Mouse (Mus musculus): ENCODE results near the gene Gm13769. TPM values are rescaled to one million over a fixed set of nuclear protein-coding genes. Genes with fewer than 3 reads are reported as not detected.
"Not testable (repeated sequence)": the region's sequence is repeated elsewhere in the genome, so short reads cannot be mapped to it uniquely, and the experiment has no call there.

Gm13769 gene
- total RNA-seq (2021): under 1 TPM in 1 of 2 experiments, not detected in 1; 0.15 TPM
- long read RNA-seq, experiment 1: 0 reads
- long read RNA-seq, experiment 2: 0 reads

DNA sequence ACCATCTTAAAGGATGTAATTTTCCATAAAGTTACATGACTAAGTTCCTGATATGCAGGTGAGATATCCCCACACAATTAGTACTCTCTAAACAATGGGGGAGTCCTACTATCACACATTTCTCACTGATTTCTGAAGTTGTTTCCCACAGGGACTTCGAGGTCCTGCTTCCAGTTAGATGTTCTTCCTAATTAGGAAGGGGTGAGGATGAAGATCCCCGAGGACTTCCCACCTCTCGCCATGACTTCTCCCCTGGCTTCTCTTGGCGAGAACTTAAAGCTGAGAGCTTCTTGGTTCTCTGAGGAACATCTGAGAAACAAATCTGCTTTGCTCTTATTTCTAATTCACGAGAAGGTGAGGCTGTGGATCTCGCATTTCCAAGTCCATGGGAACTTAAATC is at the start of gene Gm13769:
Gene Gm13769, plus strand, starts transcription at position 301 of the 400 bp plus-strand sequence.
- not testable (repeated sequence) for DNase-seq

DNA sequence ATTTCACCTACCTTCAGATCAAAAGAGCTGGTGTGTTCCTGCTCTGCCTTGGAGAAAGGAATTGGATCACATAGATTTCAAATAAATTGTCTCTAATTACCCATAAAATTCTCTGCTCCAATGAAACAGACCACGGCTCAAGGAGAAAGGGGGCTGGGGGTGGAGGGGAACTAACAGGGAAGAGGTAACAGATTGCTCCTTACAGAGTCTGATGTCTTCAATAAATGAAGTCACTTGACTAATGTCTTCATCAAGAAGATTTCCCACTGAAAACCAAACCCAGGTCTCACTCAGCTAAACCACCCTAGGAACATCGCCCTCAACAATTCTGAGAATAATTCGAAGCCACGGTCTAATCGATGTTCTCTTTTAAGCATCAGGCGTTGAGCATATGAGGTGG is 29.3 kb upstream of the Gm13769 start, which contains the start of gene Olfr1272:
Gene Olfr1272, minus strand, starts transcription at position 101 of the 400 bp plus-strand sequence.
- no peak for DNase-seq

DNA sequence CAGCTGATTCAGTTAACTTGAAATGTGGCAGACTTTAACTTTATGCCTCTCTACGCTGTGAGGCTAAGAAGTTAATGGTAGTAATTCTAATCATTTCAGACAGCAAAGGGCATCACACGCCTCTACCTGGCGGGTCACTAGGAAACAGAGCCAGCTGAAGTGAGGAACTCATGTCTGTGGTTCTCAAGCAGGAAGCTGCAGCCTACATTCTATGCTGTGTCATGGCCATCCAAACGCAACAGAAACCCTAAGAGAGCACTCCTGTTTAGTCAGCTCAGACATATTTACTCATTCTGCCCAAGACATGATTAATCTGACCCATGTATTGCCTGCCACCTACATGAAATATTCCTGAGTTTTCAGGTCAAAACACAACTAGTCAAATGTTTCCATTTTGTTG is 24.7 kb downstream of the Gm13769 start:
- not testable (repeated sequence) for DNase-seq

DNA sequence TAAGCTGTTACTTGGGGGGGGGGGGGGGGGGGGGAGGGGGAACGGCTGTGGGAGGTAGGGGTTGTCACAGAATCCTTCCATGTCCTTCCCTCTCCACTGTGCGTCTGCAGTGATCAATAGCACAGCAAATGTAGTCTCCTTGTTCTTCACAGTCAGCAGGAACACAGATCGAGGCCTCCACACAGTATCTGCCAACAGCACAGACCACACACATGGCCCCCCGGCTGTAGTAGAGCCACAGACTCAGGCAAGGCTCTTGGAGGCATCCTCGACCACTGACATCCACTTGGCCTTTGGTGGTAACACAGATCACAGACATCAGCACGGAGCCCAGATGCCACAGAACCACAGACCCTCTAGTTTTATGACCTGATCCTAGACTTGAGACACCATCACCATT is 29.0 kb downstream of the Gm13769 start:
- DNase-seq: not testable (repeated sequence)

DNA sequence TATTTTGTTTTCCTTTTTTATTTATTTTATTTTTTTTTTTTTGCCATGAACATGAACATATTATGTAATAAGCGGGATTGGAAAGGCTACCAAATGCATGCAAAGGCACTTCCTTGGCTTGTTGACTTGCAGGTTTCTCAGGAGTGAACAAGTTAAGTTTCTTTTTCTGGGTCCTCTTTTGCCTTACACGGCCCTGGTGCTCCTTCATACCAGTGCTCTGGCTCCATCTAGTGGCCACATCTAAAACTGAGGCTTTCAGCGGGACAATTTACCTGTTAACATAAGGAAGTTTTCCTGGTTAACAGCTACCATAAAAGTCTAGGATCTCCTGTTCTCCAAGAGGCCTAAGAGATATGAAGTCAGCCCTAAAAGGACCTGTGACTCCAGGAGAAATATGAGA is 29.5 kb downstream of the Gm13769 start:
- not testable (repeated sequence) for DNase-seq

DNA sequence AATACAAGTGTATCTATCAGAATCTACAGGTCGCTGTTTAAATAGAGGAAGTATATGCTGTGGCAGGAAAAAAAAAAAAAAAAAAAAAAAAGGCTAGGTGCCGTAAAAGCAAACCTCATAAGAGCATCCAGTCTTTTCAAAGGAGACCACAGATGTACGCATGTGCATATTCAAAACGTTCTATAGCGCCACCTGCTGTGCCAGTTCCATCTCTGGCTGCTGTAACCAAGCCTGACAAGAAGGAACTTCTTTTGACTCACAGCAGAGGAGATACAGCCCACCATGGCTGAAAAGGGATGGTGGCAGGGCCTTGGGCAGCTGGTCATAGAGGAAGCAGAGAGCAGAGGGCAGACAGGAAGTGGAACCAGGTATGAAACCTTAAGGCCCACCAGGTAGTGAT is 37.2 kb downstream of the Gm13769 start:
- not testable (repeated sequence) for DNase-seq

DNA sequence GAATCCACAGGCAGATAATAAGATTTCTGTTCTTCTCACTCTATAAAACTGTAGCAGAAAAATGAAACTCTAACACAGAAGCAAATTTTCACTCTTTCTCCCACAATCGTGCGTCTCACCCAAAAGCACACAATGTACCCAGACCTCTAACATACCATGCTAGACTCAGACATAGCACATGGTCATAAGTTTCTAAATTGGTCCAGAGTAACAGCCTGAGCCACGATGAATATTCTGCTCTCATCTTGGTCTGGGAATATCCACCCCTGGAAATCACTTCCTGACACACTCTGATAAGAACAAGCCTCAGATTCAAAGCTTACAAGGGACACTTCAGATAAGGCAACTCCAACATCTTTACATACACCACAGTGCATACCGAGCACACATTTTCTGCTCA is 38.2 kb downstream of the Gm13769 start:
- not testable (repeated sequence) for DNase-seq

Other genes starting within 250 kb of the Gm13769 start
- gene Olfr1269, start 200.8 kb upstream of the Gm13769 start, total RNA-seq (2021): not detected
- gene Olfr32, start 179.9 kb upstream of the Gm13769 start, total RNA-seq (2021): not detected
- not detected for gene Olfr1270, start 169.1 kb upstream of the Gm13769 start, total RNA-seq (2021)
- gene Olfr1506, start 97.7 kb upstream of the Gm13769 start, total RNA-seq (2021): not detected
- not detected for gene Olfr142, start 64.6 kb upstream of the Gm13769 start, total RNA-seq (2021)
- not detected for gene Olfr1271, start 51.2 kb upstream of the Gm13769 start, total RNA-seq (2021)
- gene Olfr1272, start 29.4 kb upstream of the Gm13769 start, total RNA-seq (2021): not detected
- not detected for gene Olfr1274-ps, start 76.5 kb downstream of the Gm13769 start, total RNA-seq (2021)